Mouse (Mus musculus): ENCODE measurements around the gene Hecw2. TPM values are rescaled to one million over a fixed set of nuclear protein-coding genes. Genes with fewer than 3 reads are reported as not detected.

Hecw2 gene
- total RNA-seq, 4 experiments from 2014 or later: 6.2 to 14.2 (median 10.5) TPM

DNA sequence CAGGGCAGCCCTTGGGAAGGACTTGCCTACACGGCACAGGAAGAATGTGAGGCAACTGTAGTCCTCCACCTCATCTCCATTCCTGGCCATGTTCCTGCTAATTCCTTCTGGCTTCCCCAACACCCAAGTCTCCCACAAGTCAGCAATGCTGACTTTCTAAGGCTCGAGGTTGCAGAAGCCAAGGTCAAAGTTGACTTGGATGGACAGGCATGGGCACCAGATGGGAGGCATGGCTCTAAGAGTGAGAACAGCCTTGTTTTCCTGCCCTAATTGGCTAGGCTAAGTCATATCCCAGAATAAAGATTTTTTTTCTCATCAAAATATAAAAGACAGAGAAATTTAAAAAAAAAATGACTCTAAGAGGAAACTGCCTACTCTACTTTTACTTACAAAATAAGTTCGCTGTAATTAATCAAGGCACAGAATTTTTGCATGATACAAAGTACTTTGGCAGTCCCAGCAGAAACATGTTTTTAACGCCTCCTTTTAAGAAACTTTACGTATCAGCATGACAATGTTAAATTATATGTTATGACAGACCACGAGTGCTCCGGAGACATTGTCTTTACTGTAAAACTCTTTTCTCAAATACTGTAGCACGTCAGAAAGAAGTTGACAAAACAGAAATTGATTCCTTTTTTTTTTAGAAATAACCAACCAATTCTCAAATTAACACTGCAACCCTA is 83.9 kb downstream of the Hecw2 start:
- no peak for DNase-seq

DNA sequence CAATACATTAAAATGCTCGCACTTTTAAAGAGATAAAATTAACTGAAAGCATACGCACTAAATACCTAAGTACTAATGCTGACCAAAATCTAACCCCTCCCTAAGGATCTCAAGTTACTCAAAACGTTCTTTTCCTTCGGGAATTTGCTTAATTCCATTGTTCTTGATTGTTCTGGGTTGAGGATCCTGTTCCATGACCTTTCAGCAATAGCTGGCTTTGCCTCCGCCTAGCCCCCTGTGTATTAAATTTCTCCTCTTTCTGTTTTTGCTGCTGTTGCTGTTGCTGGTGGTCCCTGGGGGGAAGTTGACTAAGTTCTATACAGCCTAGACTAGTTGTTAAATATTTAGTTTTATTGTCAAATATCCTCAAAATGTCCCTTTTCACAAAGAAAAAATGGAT is 85.7 kb downstream of the Hecw2 start:
- DNase-seq: no peak

- no peak for DNase-seq
These were observed 88.2 kb downstream of the Hecw2 start for GRCm38 (mm10) chr1:54106756-54107155.

- no peak for DNase-seq
These were observed 115.3 kb downstream of the Hecw2 start for GRCm38 (mm10) chr1:54079708-54080107.

DNA sequence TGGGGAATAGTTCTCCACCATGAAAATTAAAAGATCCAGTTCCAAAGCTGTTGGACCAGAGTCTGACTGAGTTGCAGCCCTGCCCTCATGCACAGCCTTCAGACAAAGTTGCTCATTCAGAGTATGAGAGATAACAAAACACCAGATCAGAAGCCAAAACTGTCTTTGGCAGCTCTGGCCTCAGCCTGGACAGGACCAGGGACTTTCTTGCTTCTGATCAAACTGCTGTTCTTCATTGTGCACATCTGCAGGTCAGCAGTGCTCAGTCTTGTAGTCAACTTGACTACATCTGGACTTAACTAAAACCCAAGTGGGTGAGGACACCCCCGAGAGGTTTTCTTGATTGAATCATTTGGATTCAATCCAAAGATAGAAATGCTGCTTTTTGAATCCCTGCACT is 120.5 kb downstream of the Hecw2 start:
- DNase-seq: no peak

DNA sequence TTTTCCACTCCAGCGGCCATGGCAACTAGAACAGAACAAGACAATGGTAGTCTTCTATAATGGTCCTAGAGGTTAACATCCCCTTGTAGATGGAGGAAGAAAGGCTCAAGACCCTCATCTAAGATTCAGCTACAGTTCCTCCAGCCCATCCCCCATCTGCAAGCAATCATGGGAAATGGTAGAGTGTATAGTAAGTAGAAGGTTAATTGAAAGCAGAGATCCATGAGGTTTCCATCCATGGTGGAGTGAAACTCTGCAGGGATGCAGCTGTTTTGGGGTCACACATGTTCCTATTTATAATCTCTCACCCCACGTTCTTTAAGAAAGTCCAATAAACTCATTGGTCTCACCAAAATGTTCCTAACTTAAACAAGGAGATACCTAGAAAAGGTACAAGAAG is 124.8 kb downstream of the Hecw2 start:
- DNase-seq: no peak

DNA sequence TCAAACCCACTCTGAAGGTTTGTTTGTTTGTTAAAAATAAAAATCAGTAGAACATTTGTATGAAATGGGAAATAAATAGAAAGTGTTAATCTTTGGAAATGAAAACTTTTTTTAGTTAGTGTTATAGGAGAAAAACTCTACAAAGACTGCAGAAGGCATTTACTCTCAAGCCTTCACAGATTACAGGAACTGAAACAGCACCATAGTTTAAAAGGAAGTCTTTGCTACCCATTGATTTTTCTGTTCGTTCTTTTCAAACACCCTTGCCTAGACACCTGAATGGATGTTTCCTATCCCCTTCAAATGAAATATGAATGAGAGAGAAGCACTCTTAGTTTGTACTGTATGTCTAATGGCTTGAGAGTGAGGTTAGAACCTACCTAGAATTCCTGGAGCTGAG is 126.7 kb downstream of the Hecw2 start:
- no peak for DNase-seq

DNA sequence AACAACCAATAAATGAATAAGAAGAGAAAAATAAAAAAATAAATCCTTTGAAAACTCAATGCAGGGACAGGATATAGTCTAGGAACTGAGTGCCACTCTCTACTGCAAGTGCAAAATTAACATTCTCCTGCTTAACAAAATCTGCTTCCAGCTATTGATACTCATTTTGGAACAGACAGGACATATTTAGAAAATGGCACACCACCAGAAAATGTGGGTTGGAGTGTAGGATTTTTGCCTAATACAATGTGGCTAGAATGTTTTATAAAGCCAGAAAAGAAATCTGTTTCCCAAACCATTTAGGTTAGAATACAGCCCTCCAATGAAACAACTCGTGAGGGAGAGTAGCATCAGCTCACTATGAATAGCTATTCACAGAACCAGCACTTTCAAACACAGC is 129.5 kb downstream of the Hecw2 start:
- no peak for DNase-seq

DNA sequence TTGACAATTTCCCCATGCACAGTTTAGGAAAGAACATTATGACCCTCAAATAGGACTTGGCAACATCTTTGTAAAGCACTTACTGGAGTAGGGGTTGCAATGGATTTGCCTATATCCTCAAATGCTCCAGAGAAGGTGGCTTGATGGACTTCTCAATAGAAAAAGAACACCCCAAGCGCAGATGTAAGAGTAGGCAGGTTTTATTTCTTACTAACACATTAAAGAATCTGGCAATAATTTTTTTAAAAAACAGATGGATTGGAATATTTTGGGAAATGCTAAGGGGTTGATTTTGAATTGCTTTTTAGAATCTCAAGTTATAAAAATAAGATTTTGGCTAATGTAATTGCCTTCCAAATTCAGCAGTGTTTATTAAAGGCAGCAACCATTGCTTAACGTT is 133.9 kb downstream of the Hecw2 start:
- no peak for DNase-seq

DNA sequence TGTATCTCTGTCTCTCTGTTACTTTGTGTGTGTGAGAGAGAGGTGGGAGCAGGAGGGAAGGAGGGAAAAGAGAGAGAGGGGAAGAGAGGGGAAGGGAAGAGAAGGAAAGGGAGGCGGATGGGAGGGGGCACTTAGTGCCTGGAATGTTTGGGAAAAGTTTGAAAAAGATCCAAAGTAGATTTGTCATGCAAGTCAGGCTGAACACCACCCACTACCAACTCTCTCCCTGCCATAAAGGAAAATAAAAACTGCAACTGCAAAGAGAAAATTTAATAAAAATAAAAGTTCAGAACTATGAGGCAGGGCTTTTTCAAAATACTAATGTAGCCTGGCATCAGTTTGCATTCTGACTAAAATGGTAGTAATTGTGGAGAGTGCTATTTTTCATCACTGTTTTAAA is 135.2 kb downstream of the Hecw2 start:
- DNase-seq: no peak

DNA sequence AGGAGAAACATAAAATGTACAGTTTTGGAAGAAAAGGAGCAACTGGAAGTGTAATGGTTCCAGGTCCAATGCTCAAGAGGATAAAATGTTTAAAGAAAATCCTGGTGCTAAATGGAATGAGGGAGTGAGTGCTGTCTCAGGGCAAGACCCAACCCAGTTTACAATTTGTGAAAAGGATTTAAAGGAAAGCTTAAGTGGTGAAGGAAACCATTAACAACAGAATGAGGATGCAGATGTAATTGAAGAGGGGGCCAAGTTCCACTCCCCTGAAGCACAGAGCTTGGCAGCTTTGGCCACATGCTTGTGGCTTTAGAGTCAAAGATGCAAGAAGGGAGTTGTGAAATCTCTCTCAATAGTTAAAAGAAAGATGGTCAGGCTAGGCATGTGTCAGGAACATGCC is 142.2 kb downstream of the Hecw2 start:
- no peak for DNase-seq

DNA sequence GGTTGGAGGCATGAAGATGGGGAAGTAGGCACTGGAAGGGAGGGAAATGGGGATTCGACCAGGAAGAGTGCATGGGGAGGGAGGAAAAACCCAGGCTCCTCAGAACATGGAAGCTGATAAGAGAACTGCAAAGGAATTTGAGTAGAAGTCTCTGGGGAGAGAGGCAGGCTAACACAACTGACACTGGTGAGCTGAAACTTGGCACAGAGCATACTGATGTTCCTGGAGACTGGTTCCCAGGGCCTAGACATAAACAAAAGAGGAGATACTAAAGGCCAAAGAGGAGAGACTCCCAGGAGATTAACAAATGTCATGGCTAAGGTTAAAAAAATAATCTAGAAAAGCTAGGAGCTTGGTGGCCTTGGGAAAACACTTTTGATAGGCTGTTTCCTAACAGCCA is 148.0 kb downstream of the Hecw2 start:
- peak; percentile 4 for DNase-seq

- DNase-seq: no peak
These were observed 155.9 kb downstream of the Hecw2 start for GRCm38 (mm10) chr1:54039062-54039461.

DNA sequence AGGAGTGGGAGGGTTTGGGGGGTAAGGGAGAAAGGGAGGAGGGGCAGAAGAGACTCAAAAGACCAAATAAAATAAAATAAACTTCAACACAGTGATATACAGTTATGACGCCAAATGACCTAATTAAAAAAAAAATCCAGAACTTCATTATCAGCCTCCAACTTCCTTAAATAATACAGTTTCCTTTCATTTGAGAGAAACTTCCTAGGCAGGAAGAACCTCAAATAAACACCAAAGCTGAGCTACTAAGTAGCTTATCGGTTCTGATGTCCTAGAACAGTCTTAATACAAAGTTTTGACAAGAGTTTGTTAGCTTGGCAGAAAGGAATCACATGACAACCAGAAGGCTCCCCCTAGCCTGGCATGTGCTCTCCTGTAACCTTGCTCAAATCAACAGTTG is 177.3 kb downstream of the Hecw2 start:
- no peak for DNase-seq

GRCm38 (mm10) chr1:54015739-54016138 is 179.2 kb downstream of the Hecw2 start:
- DNase-seq: no peak

DNA sequence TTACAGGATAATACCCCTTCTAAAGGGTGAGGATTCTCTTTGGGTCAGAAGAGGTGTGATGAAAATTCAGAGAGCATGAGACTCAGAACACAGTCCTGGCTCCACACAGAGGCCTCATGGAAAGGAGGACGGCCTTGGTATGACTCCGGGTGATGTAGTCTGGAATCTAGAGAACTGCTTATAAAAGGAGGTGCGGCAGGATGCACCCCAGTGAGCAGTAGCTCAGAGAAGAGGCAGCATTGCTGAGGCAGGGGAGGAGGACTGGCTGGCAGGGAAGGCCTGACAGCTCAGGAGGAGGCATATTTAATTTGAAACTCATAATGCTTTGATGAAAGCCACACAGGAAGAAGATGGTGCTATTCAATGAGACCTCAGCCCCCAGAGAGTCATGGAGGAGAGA is 182.6 kb downstream of the Hecw2 start:
- DNase-seq: no peak

DNA sequence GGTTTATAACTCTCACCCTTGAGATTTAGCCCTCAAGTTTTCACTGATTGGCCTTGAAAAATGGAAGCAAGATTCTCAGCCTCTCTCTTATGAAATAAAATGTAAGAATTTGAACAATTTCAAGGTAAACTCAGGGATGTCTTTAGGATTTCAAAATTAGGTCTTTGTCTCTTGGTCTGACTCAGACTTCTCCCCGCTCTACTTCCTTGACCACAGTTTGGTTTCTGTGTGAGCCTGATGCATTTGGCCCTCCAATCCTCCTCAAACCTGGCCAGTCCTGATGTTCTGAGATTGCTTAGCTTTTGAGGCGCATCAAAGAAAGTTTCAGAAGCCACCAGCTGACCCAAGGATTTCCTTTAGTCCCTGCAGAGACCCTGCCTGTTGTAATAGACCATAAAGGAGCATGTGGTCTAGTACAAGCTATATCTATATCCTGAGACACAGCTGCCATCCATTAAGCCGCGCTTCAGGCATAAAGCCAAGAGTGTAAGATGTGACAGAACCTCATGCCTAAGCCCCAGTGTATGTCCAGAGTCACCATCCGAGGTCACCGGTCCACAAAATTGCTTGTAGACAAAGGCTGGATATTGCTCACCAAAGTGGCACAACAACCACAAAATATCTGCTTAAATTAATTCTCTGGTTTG is 185.4 kb downstream of the Hecw2 start:
- DNase-seq: no peak

DNA sequence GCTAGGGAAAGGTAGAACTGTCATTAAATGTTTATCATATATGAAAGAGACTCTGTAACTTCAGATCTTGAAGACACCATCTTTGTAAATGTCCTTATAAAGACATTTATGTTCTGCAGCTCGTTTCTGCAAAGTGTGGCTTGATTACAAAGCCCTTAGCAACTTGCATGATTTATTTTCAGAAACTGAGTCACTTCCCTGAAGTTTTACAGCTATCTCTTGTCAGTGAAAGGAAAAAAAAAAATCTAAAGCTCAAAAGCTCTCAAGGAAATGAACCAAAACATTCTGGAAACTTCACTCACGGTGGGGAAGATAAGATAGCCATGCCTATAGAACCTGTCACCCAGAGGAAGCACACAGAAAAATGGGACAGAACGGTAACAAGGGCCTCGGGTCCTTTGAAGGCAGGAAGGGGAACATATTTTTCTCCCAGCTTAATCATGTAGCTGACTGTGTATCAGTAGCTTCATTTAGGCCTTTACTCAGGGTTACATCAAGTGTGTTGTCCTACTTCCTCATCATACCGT is 189.0 kb downstream of the Hecw2 start:
- no peak for DNase-seq

- DNase-seq: no peak
These were observed 191.7 kb downstream of the Hecw2 start for GRCm38 (mm10) chr1:54003288-54003687.

DNA sequence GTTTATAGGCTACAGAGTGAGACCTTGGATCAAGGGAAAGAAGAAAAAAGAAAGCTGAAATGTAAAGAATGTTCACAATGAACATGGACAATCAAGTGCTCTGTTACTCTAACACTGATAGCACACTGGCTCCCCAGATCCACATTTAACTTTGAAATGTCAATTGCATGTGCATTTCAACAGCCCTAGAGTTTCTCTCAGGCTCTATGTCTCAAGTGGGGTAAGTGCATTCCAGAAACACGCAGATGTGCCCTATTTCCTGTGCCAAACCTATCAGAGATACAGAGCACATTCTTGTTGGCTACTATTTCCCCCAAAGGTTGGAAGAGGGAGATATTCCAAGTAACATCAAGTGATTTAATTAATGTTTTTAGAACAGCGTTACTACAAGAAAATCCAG is 192.9 kb downstream of the Hecw2 start:
- DNase-seq: no peak

DNA sequence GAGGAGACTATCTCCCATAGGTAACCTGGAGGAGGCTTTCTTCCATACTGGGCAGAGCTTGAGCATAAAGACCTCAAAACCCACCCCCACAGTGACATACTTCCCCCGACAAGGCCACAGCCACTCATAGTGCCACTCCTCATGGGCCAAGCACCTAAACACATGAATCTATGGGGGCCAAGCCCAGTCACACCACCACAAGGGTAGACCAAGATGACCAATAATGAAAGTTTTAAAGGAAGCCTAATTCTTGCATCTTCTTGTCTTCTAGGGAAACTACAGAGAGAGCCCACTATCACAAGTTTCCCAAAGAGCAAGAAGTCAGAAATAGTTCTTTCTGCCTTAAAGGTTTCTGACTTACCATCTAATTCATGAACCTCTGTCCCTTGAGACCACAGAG is 197.7 kb downstream of the Hecw2 start:
- no peak for DNase-seq

GRCm38 (mm10) chr1:53986185-53986892 is 208.6 kb downstream of the Hecw2 start:
- no peak for DNase-seq

DNA sequence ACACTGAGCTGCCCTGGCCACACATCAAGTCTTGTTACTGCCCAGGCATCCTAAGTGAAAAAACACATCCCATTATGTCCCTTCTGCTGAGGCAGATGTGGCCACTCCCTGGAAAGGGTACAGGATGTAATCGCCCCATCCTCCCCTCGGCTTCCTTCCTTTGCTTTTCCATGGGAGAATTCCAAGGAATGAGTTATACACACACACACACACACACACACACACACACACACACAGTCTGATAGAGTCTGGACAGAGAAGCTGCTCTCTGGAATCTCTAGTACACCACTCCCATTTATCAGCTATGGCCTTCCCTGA is 216.5 kb downstream of the Hecw2 start:
- DNase-seq: peak; percentile 40
